Comparison of ENCODE assay signal across 25 mouse cellular contexts in genomic region chr7:109534921-109535320, GRCm38 (mm10). TPM values are rescaled to one million over a fixed set of nuclear protein-coding genes. Genes with fewer than 3 reads are reported as not detected.
"Had no signal": no experiment of that assay in that cellular context is flagged by ENCODE, and none has a peak within 500 bp of the region (broad histone marks: within the 10 kb centered on the region; RNA-seq: fewer than 3 reads in every experiment).

No protein-coding gene starts in this region.

- H3K4me1 ChIP-seq: limb, embryonic 10.5 days had no signal

- H3K27me3 ChIP-seq: limb, embryonic 13.5 days; liver, embryonic 12.5 days; liver, embryonic 15.5 days; lung, embryonic 15.5 days; midbrain, embryonic 13.5 days; neural tube, embryonic 13.5 days; stomach, embryonic 15.5 days had no signal

- H3K27ac ChIP-seq: kidney, postnatal 0 days; limb, embryonic 10.5 days; liver, embryonic 12.5 days; liver, embryonic 15.5 days; midbrain, embryonic 10.5 days; midbrain, embryonic 13.5 days had no signal

- DNase-seq: kidney, adult 2 months; kidney, postnatal 4 days; layer of hippocampus, adult 9-11 months; layer of hippocampus, postnatal 36 days; liver; lung, adult 18-20 months; lung, postnatal 10 days; lung, postnatal 36 days; retina, postnatal 1 day; right cerebral cortex, postnatal 25 days; spleen, adult 18-20 months; thymus, postnatal 25 days had no signal

- H3K4me3 ChIP-seq: limb, embryonic 10.5 days; limb, embryonic 13.5 days; liver, embryonic 12.5 days; liver, embryonic 15.5 days; lung, embryonic 15.5 days; megakaryocyte, embryonic 14.5 days; midbrain, embryonic 10.5 days; midbrain, embryonic 13.5 days; myocyte; neural tube, embryonic 13.5 days; stomach, embryonic 15.5 days had no signal

RNA-seq across cellular contexts. Expression of gene Trim66, which starts 27.0 kb away (rescaled TPM):
- polyA plus RNA-seq: kidney, embryonic 14.5 days; liver, embryonic 15.5 days had no signal
